Mouse (Mus musculus) hindbrain, embryonic 13.5 days (tissue): Measurements from ENCODE around the gene Sult1a1. TPM values are rescaled to one million over a fixed set of nuclear protein-coding genes. Genes with fewer than 3 reads are reported as not detected.
"Not testable (repeated sequence)": the region's sequence is repeated elsewhere in the genome, so short reads cannot be mapped to it uniquely, and the experiment has no call there.

Experiments
- ATAC-seq: fragments of 200-750 bp; cut with Nextera tagmentation; 2 replicates; pipeline ENCODE4 v1.8.0; 2017; ENCODE audit warnings: moderate TSS enrichment; ENCODE audit not compliant: low FRiP score
- H3K27ac ChIP-seq: fragments of 300-500 bp; sonication (generic); 2 replicates; pipeline ENCODE4 v1.5.1; 2015; ENCODE audit warnings: inconsistent platforms, mild to moderate bottlenecking, moderate library complexity
- H3K27me3 ChIP-seq: fragments of 300-500 bp; sonication (generic); 2 replicates; pipeline ENCODE4 v1.6.1; 2015; ENCODE audit warnings: mild to moderate bottlenecking, inconsistent platforms
- H3K36me3 ChIP-seq: fragments of 300-500 bp; sonication (generic); 2 replicates; pipeline ENCODE4 v1.6.1; 2015; ENCODE audit warnings: mild to moderate bottlenecking, inconsistent platforms
- H3K4me1 ChIP-seq: fragments of 300-500 bp; sonication (generic); replicated peaks from 2 replicates; pipeline ENCODE4 v1.6.1; 2015; ENCODE audit warnings: inconsistent platforms
- H3K4me2 ChIP-seq: fragments of 300-500 bp; sonication (generic); 2 replicates; pipeline ENCODE4 v1.6.1; 2015; ENCODE audit warnings: inconsistent platforms, mild to moderate bottlenecking, moderate library complexity
- H3K4me3 ChIP-seq: fragments of 300-500 bp; sonication (generic); 2 replicates; pipeline ENCODE4 v1.5.1; 2015; ENCODE audit warnings: mild to moderate bottlenecking, inconsistent platforms
- H3K9ac ChIP-seq: fragments of 300-500 bp; sonication (generic); 2 replicates; pipeline ENCODE4 v1.6.1; 2015; ENCODE audit warnings: mild to moderate bottlenecking, inconsistent platforms
- H3K9me3 ChIP-seq: fragments of 300-500 bp; sonication (generic); 2 replicates; pipeline ENCODE4 v1.6.1; 2016; ENCODE audit warnings: inconsistent platforms
- WGBS: fragments of 180-500 bp; shearing (Covaris S2); methylation state at CpG from one replicate; pipeline ENCODE4 v1.1.7; 2015; 5-methylcytosine and 5-hydroxymethylcytosine counted together
- polyA plus RNA-seq: library from polyadenylated mRNA; unstranded; fragments of >200 nt; fragmentation: Nextera tagmentation; extraction: Ambion mirVana; gene quantifications from 2 replicates; pipeline ENCODE4 v1.2.1, GENCODE M21; 2015

Sult1a1 gene
- polyA plus RNA-seq, 1 experiment from 2014 or later, result 1.4 TPM

GRCm38 (mm10) chr7:126695631-126696207 is 19.5 kb upstream of the Sult1a1 start, which contains the start of gene Slx1b:
Slx1b (minus strand) TSS chr7:126695784.
- WGBS, result under 1% methylated on average over 40 of the region's 40 CpGs
- ATAC-seq, result peak; percentile 97
- Histone ChIP-seq H3K4me1 (peaks cover 55% of the 10 kb centered on the region), H3K27me3 (no peaks in the 10 kb centered on the region), H3K27ac (peak within 1 kb of the TSS; percentile 95), H3K4me2 (peak within 1 kb of the TSS; percentile 96), H3K9ac (peak within 1 kb of the TSS; percentile 93), H3K9me3 (no peaks in the 10 kb centered on the region), H3K36me3 (peaks cover 45% of the 10 kb centered on the region), H3K4me3 (peak within 1 kb of the TSS; percentile 80)

GRCm38 (mm10) chr7:126695210-126695611 is 19.0 kb upstream of the Sult1a1 start, which contains the start of gene Bola2:
Bola2 (plus strand) TSS chr7:126695401.
- H3K27ac ChIP-seq, result peak within 1 kb of the TSS; percentile 95
- peak within 1 kb of the TSS; percentile 80 for H3K4me3 ChIP-seq
- H3K27me3 ChIP-seq, result no peaks in the 10 kb centered on the region
- peak within 1 kb of the TSS; percentile 96 for H3K4me2 ChIP-seq
- WGBS, result under 1% methylated on average over 31 of the region's 31 CpGs
- H3K9me3 ChIP-seq, result no peaks in the 10 kb centered on the region
- peaks cover 50% of the 10 kb centered on the region for H3K4me1 ChIP-seq
- ATAC-seq, result peak; percentile 61
- H3K9ac ChIP-seq, result peak within 1 kb of the TSS; percentile 93
- H3K36me3 ChIP-seq, result peaks cover 44% of the 10 kb centered on the region

- H3K4me3 ChIP-seq, result peak overlapping the region; percentile 80
- H3K27me3 ChIP-seq, result no peaks in the 10 kb centered on the region
- peak overlapping the region; percentile 95; the same call in 1 of the 2 replicates for H3K27ac ChIP-seq
- peaks cover 44% of the 10 kb centered on the region for H3K4me1 ChIP-seq
- H3K9ac ChIP-seq, result peak overlapping the region; percentile 93
- H3K36me3 ChIP-seq, result peaks cover 44% of the 10 kb centered on the region
- ATAC-seq, result no peak
- peak overlapping the region; percentile 68 for H3K4me2 ChIP-seq
- no peaks in the 10 kb centered on the region for H3K9me3 ChIP-seq
- WGBS, result 13% methylated on average over 10 of the region's 10 CpGs
These were observed 18.3 kb upstream of the Sult1a1 start for GRCm38 (mm10) chr7:126694441-126695051.

- Histone ChIP-seq H3K27ac (no peak overlapping the region), H3K4me3 (no peak overlapping the region), H3K4me2 (peak overlapping the region; percentile 68), H3K36me3 (peaks cover 41% of the 10 kb centered on the region), H3K9me3 (no peaks in the 10 kb centered on the region), H3K9ac (0 out of 2 replicates have a peak overlapping the region, but pooled peaks have one; percentile 8), H3K27me3 (no peaks in the 10 kb centered on the region), H3K4me1 (peaks cover 44% of the 10 kb centered on the region)
- whole genome bisulfite sequencing, result 88% methylated on average over 7 of the region's 7 CpGs
- no peak for ATAC-seq
These were observed 17.5 kb upstream of the Sult1a1 start for GRCm38 (mm10) chr7:126693781-126694180.

- peak overlapping the region; percentile 68 for H3K4me2 ChIP-seq
These were observed 17.0 kb upstream of the Sult1a1 start for GRCm38 (mm10) chr7:126693256-126693655.

GRCm38 (mm10) chr7:126692426-126692825 is 16.2 kb upstream of the Sult1a1 start:
- Histone ChIP-seq H3K27ac (no peak overlapping the region), H3K36me3 (peaks cover 32% of the 10 kb centered on the region), H3K4me1 (peaks cover 38% of the 10 kb centered on the region), H3K27me3 (no peaks in the 10 kb centered on the region), H3K9me3 (no peaks in the 10 kb centered on the region), H3K4me3 (no peak overlapping the region), H3K9ac (no peak overlapping the region; the same call in 1 of the 2 replicates), H3K4me2 (no peak overlapping the region)
- no peak for ATAC-seq
- 97% methylated on average over 26 of the region's 26 CpGs for WGBS

More at GRCm38 (mm10) chr7:126693256-126693655, 17.0 kb upstream of the Sult1a1 start:
- ATAC-seq, result no peak
- Histone ChIP-seq H3K9me3 (no peaks in the 10 kb centered on the region), H3K27me3 (no peaks in the 10 kb centered on the region), H3K4me3 (no peak overlapping the region), H3K9ac (no peak overlapping the region), H3K36me3 (peaks cover 40% of the 10 kb centered on the region), H3K27ac (no peak overlapping the region), H3K4me1 (peaks cover 44% of the 10 kb centered on the region)
- 41% methylated on average over 3 of the region's 3 CpGs for WGBS

- no peak overlapping the region for H3K4me3 ChIP-seq
- ATAC-seq, result no peak
- no peaks in the 10 kb centered on the region for H3K9me3 ChIP-seq
- H3K27me3 ChIP-seq, result no peaks in the 10 kb centered on the region
- H3K4me2 ChIP-seq, result no peak overlapping the region
- peaks cover 31% of the 10 kb centered on the region for H3K4me1 ChIP-seq
- WGBS, result 81% methylated on average over 5 of the region's 5 CpGs
- no peak overlapping the region for H3K9ac ChIP-seq
- H3K36me3 ChIP-seq, result peaks cover 31% of the 10 kb centered on the region
- no peak overlapping the region for H3K27ac ChIP-seq
These were observed 15.4 kb upstream of the Sult1a1 start for GRCm38 (mm10) chr7:126691676-126692075.

- 83% methylated on average over 3 of the region's 3 CpGs for WGBS
These were observed 14.5 kb upstream of the Sult1a1 start for GRCm38 (mm10) chr7:126690737-126691136.

GRCm38 (mm10) chr7:126689021-126689420 is 12.8 kb upstream of the Sult1a1 start:
- WGBS, result 88% methylated on average over 3 of the region's 3 CpGs
- H3K36me3 ChIP-seq, result peaks cover 31% of the 10 kb centered on the region
- H3K9ac ChIP-seq, result no peak overlapping the region
- no peak overlapping the region for H3K27ac ChIP-seq
- no peak overlapping the region for H3K4me3 ChIP-seq
- H3K27me3 ChIP-seq, result no peaks in the 10 kb centered on the region
- no peaks in the 10 kb centered on the region for H3K9me3 ChIP-seq
- no peak overlapping the region for H3K4me2 ChIP-seq
- no peak for ATAC-seq
- peaks cover 18% of the 10 kb centered on the region for H3K4me1 ChIP-seq

More at GRCm38 (mm10) chr7:126690737-126691136, 14.5 kb upstream of the Sult1a1 start:
- no peaks in the 10 kb centered on the region for H3K27me3 ChIP-seq
- no peak overlapping the region for H3K9ac ChIP-seq
- no peaks in the 10 kb centered on the region for H3K9me3 ChIP-seq
- peaks cover 31% of the 10 kb centered on the region for H3K36me3 ChIP-seq
- no peak for ATAC-seq
- H3K4me3 ChIP-seq, result no peak overlapping the region
- no peak overlapping the region for H3K4me2 ChIP-seq
- peaks cover 26% of the 10 kb centered on the region for H3K4me1 ChIP-seq
- no peak overlapping the region for H3K27ac ChIP-seq

GRCm38 (mm10) chr7:126688156-126688555 is 11.9 kb upstream of the Sult1a1 start:
- 82% methylated on average over 4 of the region's 4 CpGs for WGBS
- not testable (repeated sequence) for H3K27ac ChIP-seq, H3K9ac ChIP-seq, ATAC-seq, H3K4me1 ChIP-seq, H3K4me3 ChIP-seq, H3K9me3 ChIP-seq, H3K27me3 ChIP-seq, H3K4me2 ChIP-seq
- peaks cover 31% of the 10 kb centered on the region for H3K36me3 ChIP-seq

GRCm38 (mm10) chr7:126681221-126681620 is 5.0 kb upstream of the Sult1a1 start:
- ATAC-seq, result no peak
- Histone ChIP-seq H3K4me1 (no peaks in the 10 kb centered on the region), H3K27me3 (no peaks in the 10 kb centered on the region), H3K9ac (no peak overlapping the region), H3K27ac (no peak overlapping the region), H3K4me2 (no peak overlapping the region), H3K4me3 (no peak overlapping the region), H3K36me3 (peaks cover 15% of the 10 kb centered on the region; the same call in 1 of the 2 replicates), H3K9me3 (no peaks in the 10 kb centered on the region)
- WGBS, result 94% methylated on average over 5 of the region's 5 CpGs

GRCm38 (mm10) chr7:126679683-126680082 is 3.5 kb upstream of the Sult1a1 start:
- H3K36me3 ChIP-seq, result peaks cover 24% of the 10 kb centered on the region; the same call in 1 of the 2 replicates
- ATAC-seq, result no peak
- H3K27ac ChIP-seq, result no peak overlapping the region
- H3K4me2 ChIP-seq, result no peak overlapping the region
- no peaks in the 10 kb centered on the region for H3K4me1 ChIP-seq
- no peaks in the 10 kb centered on the region for H3K9me3 ChIP-seq
- WGBS, result 93% methylated on average over 5 of the region's 5 CpGs
- no peaks in the 10 kb centered on the region for H3K27me3 ChIP-seq
- no peak overlapping the region for H3K9ac ChIP-seq
- H3K4me3 ChIP-seq, result no peak overlapping the region
